Mouse (Mus musculus) ES-E14 (cell line): ENCODE data around the gene 4930442H23Rik.

Experiments
- CHD2 ChIP-seq: IDR thresholded peaks from 2 replicates; pipeline ENCODE4 v1.6.1; 2014; ENCODE audit warnings: mild to moderate bottlenecking, low read depth, low read length, inconsistent platforms
- ZC3H11A ChIP-seq: IDR thresholded peaks from 2 replicates; pipeline ENCODE4 v1.6.1; 2012; ENCODE audit warnings: low read depth, mild to moderate bottlenecking, inconsistent platforms, low read length, borderline replicate concordance

GRCm38 (mm10) chr10:81146296-81146695, 37.4 kb downstream of the 4930442H23Rik start:
- TF ChIP-seq CHD2 (no peak), ZC3H11A (no peak)
